ENCODE assay signal across 24 mouse cellular contexts in the genomic region with DNA sequence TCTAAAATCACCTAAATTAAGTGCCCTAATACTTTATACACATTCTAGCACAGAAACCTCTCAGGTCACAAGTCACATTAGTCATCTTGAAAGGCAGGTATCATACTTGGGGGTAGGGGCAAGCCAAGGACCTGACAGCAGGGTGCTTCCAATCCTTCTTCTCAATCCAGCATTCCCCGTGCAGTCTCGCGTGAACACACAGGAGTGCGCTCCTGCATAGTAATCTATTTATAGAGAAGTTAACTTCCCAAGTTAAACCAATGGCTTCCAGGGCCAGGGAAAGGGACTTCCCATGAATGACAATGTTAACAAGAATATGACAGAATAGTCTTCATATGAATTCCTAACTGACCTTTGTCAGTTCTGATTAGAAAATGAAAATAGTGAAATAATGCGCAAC.
"Had no signal": no experiment of that assay in that cellular context is flagged by ENCODE, and none has a peak within 500 bp of the region (broad histone marks: within the 10 kb centered on the region; RNA-seq: fewer than 3 reads in every experiment).

No protein-coding gene starts in this region.

- DNase-seq: gastrocnemius, postnatal 14 days; gastrocnemius, postnatal 36 days; heart, adult 18-20 months; heart, postnatal 14 days; heart, postnatal 36 days; kidney, adult 11 months; kidney, adult 2 months; kidney, adult 9 months; kidney, postnatal 14 days; kidney, postnatal 36 days; layer of hippocampus, postnatal 36 days; left cerebral cortex, postnatal 4 days had no signal

- H3K36me3 ChIP-seq: heart, embryonic 13.5 days; heart, embryonic 15.5 days; hindbrain, embryonic 13.5 days; hindbrain, embryonic 15.5 days; kidney, embryonic 15.5 days; limb, embryonic 13.5 days; limb, embryonic 15.5 days; liver, embryonic 12.5 days had no signal

- H3K27ac ChIP-seq: heart, embryonic 13.5 days; heart, embryonic 15.5 days; hindbrain, embryonic 13.5 days; hindbrain, embryonic 15.5 days; hindbrain, postnatal 0 days; kidney, embryonic 15.5 days; kidney, postnatal 0 days; limb, embryonic 13.5 days; limb, embryonic 15.5 days; liver, embryonic 12.5 days; liver, embryonic 14.5 days had no signal

- ATAC-seq: hindbrain, postnatal 0 days; liver, embryonic 12.5 days had no signal

- H3K27me3 ChIP-seq: heart, embryonic 13.5 days; heart, embryonic 15.5 days; hindbrain, embryonic 13.5 days; hindbrain, embryonic 15.5 days; kidney, embryonic 15.5 days; limb, embryonic 13.5 days; limb, embryonic 15.5 days; liver, embryonic 12.5 days had no signal

- H3K9ac ChIP-seq: heart, embryonic 13.5 days; heart, embryonic 15.5 days; hindbrain, embryonic 13.5 days; hindbrain, embryonic 15.5 days; kidney, embryonic 15.5 days; limb, embryonic 13.5 days; limb, embryonic 15.5 days; liver, embryonic 12.5 days; liver, embryonic 14.5 days had no signal

- H3K4me3 ChIP-seq: heart, embryonic 13.5 days; heart, embryonic 15.5 days; hindbrain, embryonic 13.5 days; hindbrain, embryonic 15.5 days; kidney, embryonic 15.5 days; limb, embryonic 13.5 days; limb, embryonic 15.5 days; liver, embryonic 12.5 days had no signal

- H3K9me3 ChIP-seq: heart, embryonic 13.5 days; heart, embryonic 15.5 days; hindbrain, embryonic 13.5 days; hindbrain, embryonic 15.5 days; kidney, embryonic 15.5 days; limb, embryonic 13.5 days; limb, embryonic 15.5 days; liver, embryonic 12.5 days had no signal

- H3K4me1 ChIP-seq: hindbrain, embryonic 13.5 days; hindbrain, embryonic 15.5 days; limb, embryonic 13.5 days; limb, embryonic 15.5 days; liver, embryonic 12.5 days had no signal

- H3K4me2 ChIP-seq: heart, embryonic 11.5 days; heart, embryonic 13.5 days; heart, embryonic 15.5 days; hindbrain, embryonic 13.5 days; hindbrain, embryonic 15.5 days; kidney, embryonic 15.5 days; limb, embryonic 13.5 days; limb, embryonic 15.5 days; liver, embryonic 12.5 days had no signal
